Mouse (Mus musculus): ENCODE results near the gene Mif.
"Not testable (repeated sequence)": the region's sequence is repeated elsewhere in the genome, so short reads cannot be mapped to it uniquely, and the experiment has no call there.

Gene Mif

GRCm38 (mm10) chr10:75872915-75873542 is 13.0 kb upstream of the Mif start:
- DNase-seq (ENCODE audit: low spot score in 2 of 2) = no peak

- no peak for DNase-seq (ENCODE audit: low spot score in 2 of 2)
These were observed 12.2 kb upstream of the Mif start for GRCm38 (mm10) chr10:75872025-75872914.

- no peak for DNase-seq (ENCODE audit: low spot score in 2 of 2)
These were observed 1.5 kb upstream of the Mif start for GRCm38 (mm10) chr10:75861587-75861986.

GRCm38 (mm10) chr10:75860746-75861145 is 706 bp upstream of the Mif start:
- no peak for DNase-seq (ENCODE audit: low spot score in 2 of 2)

- DNase-seq (ENCODE audit: low spot score in 2 of 2) = no peak
These were observed 813 bp downstream of the Mif start for GRCm38 (mm10) chr10:75859107-75859746.

GRCm38 (mm10) chr10:75857598-75857997 is 2.4 kb downstream of the Mif start:
- DNase-seq (ENCODE audit: low spot score in 2 of 2) = no peak

GRCm38 (mm10) chr10:75856976-75857375 is 3.1 kb downstream of the Mif start:
- DNase-seq (ENCODE audit: low spot score in 2 of 2) = no peak

GRCm38 (mm10) chr10:75856155-75856907 is 3.7 kb downstream of the Mif start:
- no peak for DNase-seq (ENCODE audit: low spot score in 2 of 2)

- no peak for DNase-seq (ENCODE audit: low spot score in 2 of 2)
These were observed 4.5 kb downstream of the Mif start for GRCm38 (mm10) chr10:75855416-75855981.

GRCm38 (mm10) chr10:75854791-75855190 is 5.2 kb downstream of the Mif start:
- DNase-seq (ENCODE audit: low spot score in 2 of 2) = no peak

GRCm38 (mm10) chr10:75854096-75854495 is 5.9 kb downstream of the Mif start:
- no peak for DNase-seq (ENCODE audit: low spot score in 2 of 2)

GRCm38 (mm10) chr10:75853452-75853851 is 6.6 kb downstream of the Mif start:
- peak; percentile 85 to 92 for DNase-seq (ENCODE audit: low spot score in 2 of 2)

GRCm38 (mm10) chr10:75852539-75853125 is 7.4 kb downstream of the Mif start:
- no peak for DNase-seq (ENCODE audit: low spot score in 2 of 2)

GRCm38 (mm10) chr10:75851681-75852080 is 8.4 kb downstream of the Mif start:
- DNase-seq (ENCODE audit: low spot score in 2 of 2) = no peak

GRCm38 (mm10) chr10:75851076-75851475 is 9.0 kb downstream of the Mif start:
- no peak for DNase-seq (ENCODE audit: low spot score in 2 of 2)

- no peak for DNase-seq (ENCODE audit: low spot score in 2 of 2)
These were observed 11.7 kb downstream of the Mif start for GRCm38 (mm10) chr10:75848382-75848781.

- peak in 1 of 2 experiments; percentile 69 for DNase-seq (ENCODE audit: low spot score in 2 of 2)
These were observed 14.6 kb downstream of the Mif start for GRCm38 (mm10) chr10:75845306-75845930.

GRCm38 (mm10) chr10:75844800-75845199 is 15.2 kb downstream of the Mif start:
- no peak for DNase-seq (ENCODE audit: low spot score in 2 of 2)

GRCm38 (mm10) chr10:75843898-75844297 is 16.1 kb downstream of the Mif start:
- not testable (repeated sequence) for DNase-seq (ENCODE audit: low spot score in 2 of 2)

GRCm38 (mm10) chr10:75839092-75839491 is 20.9 kb downstream of the Mif start:
- no peak for DNase-seq (ENCODE audit: low spot score in 2 of 2)

Measured in spleen, postnatal 4 days (tissue).